Mouse (Mus musculus) testis, adult 2 months (tissue): ENCODE results near the gene Uvrag.

Source experiments
- CTCF ChIP-seq: fragments of 200-500 bp; IDR thresholded peaks from 2 replicates; pipeline ENCODE4 v1.5.1; 2012; ENCODE audit warnings: low read depth, mild to moderate bottlenecking, inconsistent platforms, low read length, moderate library complexity; ENCODE audit not compliant: control insufficient read depth, insufficient read depth, insufficient replicate concordance
- POLR2A ChIP-seq: fragments of 200-500 bp; IDR thresholded peaks from 2 replicates; pipeline ENCODE4 v1.6.1; 2012; ENCODE audit warnings: low read depth, mild to moderate bottlenecking, inconsistent platforms, low read length, moderate library complexity; ENCODE audit not compliant: control insufficient read depth

GRCm38 (mm10) chr7:99128965-99129364 is 12.0 kb downstream of the Uvrag start:
- TF ChIP-seq CTCF, result no peak
- no peak for TF ChIP-seq POLR2A
